Mouse (Mus musculus): ENCODE data around the gene Kmt2b. TPM values are rescaled to one million over a fixed set of nuclear protein-coding genes. Genes with fewer than 3 reads are reported as not detected.

Kmt2b gene
- polyA plus RNA-seq, 1 experiment from 2014 or later: 9.8 TPM

GRCm38 (mm10) chr7:30585170-30585569 lies 3.4 kb downstream of the Kmt2b start:
- Histone ChIP-seq H3K36me3 (peaks cover 60% of the 10 kb centered on the region), H3K27ac (replicated peaks) (no peak overlapping the region), H3K27me3 (no peaks in the 10 kb centered on the region), H3K9ac (no peak overlapping the region), H3K4me2 (no peak overlapping the region), H3K4me3 (no peak overlapping the region), H3K9me3 (no peaks in the 10 kb centered on the region), H3K4me1 (replicated peaks) (peaks cover 27% of the 10 kb centered on the region)
- WGBS: 92% methylated on average over 7 of the region's 7 CpGs
- ATAC-seq (ENCODE audit: low FRiP score, low read depth): no peak

GRCm38 (mm10) chr7:30584339-30584738 lies 4.2 kb downstream of the Kmt2b start:
- no peak overlapping the region for H3K4me3 ChIP-seq
- no peak overlapping the region for H3K9ac ChIP-seq
- no peaks in the 10 kb centered on the region for H3K9me3 ChIP-seq
- no peak for ATAC-seq (ENCODE audit: low FRiP score, low read depth)
- H3K27ac ChIP-seq (replicated peaks): no peak overlapping the region
- H3K36me3 ChIP-seq: peaks cover 68% of the 10 kb centered on the region
- H3K4me2 ChIP-seq: no peak overlapping the region
- 93% methylated on average over 10 of the region's 10 CpGs for WGBS
- no peaks in the 10 kb centered on the region for H3K27me3 ChIP-seq
- peaks cover 19% of the 10 kb centered on the region for H3K4me1 ChIP-seq (replicated peaks)

GRCm38 (mm10) chr7:30581547-30581946 lies 7.0 kb downstream of the Kmt2b start:
- Histone ChIP-seq H3K4me3 (no peak overlapping the region), H3K27me3 (no peaks in the 10 kb centered on the region), H3K9me3 (no peaks in the 10 kb centered on the region), H3K4me1 (replicated peaks) (peaks cover 6% of the 10 kb centered on the region), H3K9ac (no peak overlapping the region), H3K36me3 (peaks cover 93% of the 10 kb centered on the region), H3K4me2 (no peak overlapping the region), H3K27ac (replicated peaks) (no peak overlapping the region)
- no peak for ATAC-seq (ENCODE audit: low FRiP score, low read depth)
- WGBS: 97% methylated on average over 16 of the region's 16 CpGs

- 94% methylated on average over 8 of the region's 8 CpGs for WGBS
- H3K9ac ChIP-seq: no peak overlapping the region
- no peak overlapping the region for H3K27ac ChIP-seq (replicated peaks)
- no peak for ATAC-seq (ENCODE audit: low FRiP score, low read depth)
- H3K4me3 ChIP-seq: no peak overlapping the region
- no peaks in the 10 kb centered on the region for H3K9me3 ChIP-seq
- H3K4me1 ChIP-seq (replicated peaks): no peaks in the 10 kb centered on the region
- no peak overlapping the region for H3K4me2 ChIP-seq
- H3K27me3 ChIP-seq: no peaks in the 10 kb centered on the region
- peaks cover 96% of the 10 kb centered on the region for H3K36me3 ChIP-seq
Measured at GRCm38 (mm10) chr7:30579950-30580349, 8.6 kb downstream of the Kmt2b start.

- Histone ChIP-seq H3K4me2 (no peak overlapping the region), H3K4me3 (no peak overlapping the region), H3K27me3 (no peaks in the 10 kb centered on the region), H3K36me3 (peaks cover 99% of the 10 kb centered on the region), H3K4me1 (replicated peaks) (no peaks in the 10 kb centered on the region), H3K9me3 (no peaks in the 10 kb centered on the region), H3K9ac (no peak overlapping the region), H3K27ac (replicated peaks) (no peak overlapping the region)
- 81% methylated on average over 2 of the region's 2 CpGs for WGBS
- ATAC-seq (ENCODE audit: low FRiP score, low read depth): no peak
Measured at GRCm38 (mm10) chr7:30572969-30573368, 15.6 kb downstream of the Kmt2b start.

- H3K27me3 ChIP-seq: no peaks in the 10 kb centered on the region
- peaks cover 96% of the 10 kb centered on the region for H3K36me3 ChIP-seq
- no peak overlapping the region for H3K9ac ChIP-seq
- H3K4me1 ChIP-seq (replicated peaks): no peaks in the 10 kb centered on the region
- H3K4me3 ChIP-seq: no peak overlapping the region
- H3K27ac ChIP-seq (replicated peaks): no peak overlapping the region
- 97% methylated on average over 5 of the region's 5 CpGs for WGBS
- ATAC-seq (ENCODE audit: low FRiP score, low read depth): no peak
- H3K4me2 ChIP-seq: no peak overlapping the region
- H3K9me3 ChIP-seq: no peaks in the 10 kb centered on the region
Measured at GRCm38 (mm10) chr7:30572389-30572788, 16.1 kb downstream of the Kmt2b start.

- no peak for ATAC-seq (ENCODE audit: low FRiP score, low read depth)
- Histone ChIP-seq H3K27ac (replicated peaks) (no peak overlapping the region), H3K9me3 (no peaks in the 10 kb centered on the region), H3K9ac (no peak overlapping the region), H3K4me3 (no peak overlapping the region), H3K36me3 (peaks cover 60% of the 10 kb centered on the region), H3K27me3 (no peaks in the 10 kb centered on the region), H3K4me2 (no peak overlapping the region), H3K4me1 (replicated peaks) (peaks cover 9% of the 10 kb centered on the region)
- 92% methylated on average over 11 of the region's 11 CpGs for WGBS
Measured at GRCm38 (mm10) chr7:30567555-30567954, 21.0 kb downstream of the Kmt2b start.

GRCm38 (mm10) chr7:30566033-30566432 lies 22.5 kb downstream of the Kmt2b start:
- no peak overlapping the region for H3K27ac ChIP-seq (replicated peaks)
- no peak for ATAC-seq (ENCODE audit: low FRiP score, low read depth)
- H3K9me3 ChIP-seq: no peaks in the 10 kb centered on the region
- H3K9ac ChIP-seq: no peak overlapping the region
- H3K27me3 ChIP-seq: no peaks in the 10 kb centered on the region
- peaks cover 19% of the 10 kb centered on the region for H3K4me1 ChIP-seq (replicated peaks)
- no peak overlapping the region for H3K4me2 ChIP-seq
- WGBS: 88% methylated on average over 9 of the region's 9 CpGs
- peaks cover 46% of the 10 kb centered on the region for H3K36me3 ChIP-seq
- no peak overlapping the region for H3K4me3 ChIP-seq

- H3K36me3 ChIP-seq: peaks cover 37% of the 10 kb centered on the region
- H3K4me1 ChIP-seq (replicated peaks): peaks cover 22% of the 10 kb centered on the region
- H3K9ac ChIP-seq: no peak within 1 kb of the TSS
- H3K4me2 ChIP-seq: no peak within 1 kb of the TSS
- WGBS: 96% methylated on average over 12 of the region's 12 CpGs
- H3K27me3 ChIP-seq: no peaks in the 10 kb centered on the region
- no peaks in the 10 kb centered on the region for H3K9me3 ChIP-seq
- H3K4me3 ChIP-seq: no peak within 1 kb of the TSS
- no peak within 1 kb of the TSS for H3K27ac ChIP-seq (replicated peaks)
- ATAC-seq (ENCODE audit: low FRiP score, low read depth): no peak
Measured at GRCm38 (mm10) chr7:30564970-30565571, 23.5 kb downstream of the Kmt2b start, which contains the start of gene Igflr1. Igflr1 (plus strand) TSS chr7:30565427.

GRCm38 (mm10) chr7:30563906-30564280 lies 24.6 kb downstream of the Kmt2b start:
- no peaks in the 10 kb centered on the region for H3K27me3 ChIP-seq
- H3K9ac ChIP-seq: peak overlapping the region; percentile 65
- WGBS: 21% methylated on average over 6 of the region's 6 CpGs
- no peaks in the 10 kb centered on the region for H3K9me3 ChIP-seq
- H3K4me1 ChIP-seq (replicated peaks): peaks cover 28% of the 10 kb centered on the region
- peak overlapping the region; percentile 93 for H3K27ac ChIP-seq (replicated peaks)
- peaks cover 25% of the 10 kb centered on the region for H3K36me3 ChIP-seq
- H3K4me3 ChIP-seq: peak overlapping the region; percentile 81
- H3K4me2 ChIP-seq: peak overlapping the region; percentile 87
- ATAC-seq (ENCODE audit: low FRiP score, low read depth): no peak

GRCm38 (mm10) chr7:30563117-30563905 lies 25.2 kb downstream of the Kmt2b start, which contains the start of the genes U2af1l4, Gm49396 and Psenen:
U2af1l4 (plus strand) TSS chr7:30563301.
Gm49396 (plus strand) TSS chr7:30563344.
Psenen (minus strand) TSS chr7:30563627.
- Histone ChIP-seq H3K4me1 (replicated peaks) (peaks cover 34% of the 10 kb centered on the region), H3K4me3 (peak within 1 kb of the TSS; percentile 81), H3K27me3 (no peaks in the 10 kb centered on the region), H3K4me2 (peak within 1 kb of the TSS; percentile 87), H3K36me3 (peaks cover 19% of the 10 kb centered on the region), H3K9me3 (no peaks in the 10 kb centered on the region), H3K9ac (peak within 1 kb of the TSS; percentile 65), H3K27ac (replicated peaks) (peak within 1 kb of the TSS; percentile 93)
- under 1% methylated on average over 45 of the region's 45 CpGs for WGBS
- peak; percentile 83 for ATAC-seq (ENCODE audit: low FRiP score, low read depth)

GRCm38 (mm10) chr7:30562526-30563116 lies 25.9 kb downstream of the Kmt2b start:
- H3K27ac ChIP-seq (replicated peaks): peak overlapping the region; percentile 93
- peak overlapping the region; percentile 58 for H3K9ac ChIP-seq
- WGBS: 2% methylated on average over 27 of the region's 27 CpGs
- peaks cover 40% of the 10 kb centered on the region for H3K4me1 ChIP-seq (replicated peaks)
- H3K27me3 ChIP-seq: no peaks in the 10 kb centered on the region
- H3K4me2 ChIP-seq: peak overlapping the region; percentile 87
- H3K4me3 ChIP-seq: peak overlapping the region; percentile 81
- no peaks in the 10 kb centered on the region for H3K9me3 ChIP-seq
- no peak for ATAC-seq (ENCODE audit: low FRiP score, low read depth)
- peaks cover 15% of the 10 kb centered on the region for H3K36me3 ChIP-seq
